Mouse (Mus musculus) heart, embryonic 15.5 days (tissue): ENCODE measurements around the gene Tspan4. TPM values are rescaled to one million over a fixed set of nuclear protein-coding genes. Genes with fewer than 3 reads are reported as not detected.

Experiments used
- ATAC-seq: fragments of 200-750 bp; cut with Nextera tagmentation; replicated peaks from 2 replicates; pipeline ENCODE4 v1.8.0; 2017; ENCODE audit warnings: low read depth, moderate TSS enrichment; ENCODE audit not compliant: insufficient number of reproducible peaks, insufficient read depth, low FRiP score
- H3K27ac ChIP-seq: fragments of 300-500 bp; sonication (generic); 2 replicates; pipeline ENCODE4 v1.5.1; 2015; ENCODE audit warnings: mild to moderate bottlenecking, inconsistent platforms
- H3K27me3 ChIP-seq: fragments of 300-500 bp; sonication (generic); 2 replicates; pipeline ENCODE4 v1.6.1; 2015; ENCODE audit warnings: inconsistent platforms
- H3K36me3 ChIP-seq: fragments of 300-500 bp; sonication (generic); 2 replicates; pipeline ENCODE4 v1.6.1; 2015; ENCODE audit warnings: mild to moderate bottlenecking, inconsistent platforms
- H3K4me1 ChIP-seq: fragments of 300-500 bp; sonication (generic); replicated peaks from 2 replicates; pipeline ENCODE4 v1.6.1; 2015; ENCODE audit warnings: inconsistent platforms
- H3K4me2 ChIP-seq: fragments of 300-500 bp; sonication (generic); 2 replicates; pipeline ENCODE4 v1.6.1; 2015; ENCODE audit warnings: inconsistent platforms, mild to moderate bottlenecking, moderate library complexity
- H3K4me3 ChIP-seq: fragments of 300-500 bp; sonication (generic); 2 replicates; pipeline ENCODE4 v1.5.1; 2015; ENCODE audit warnings: mild to moderate bottlenecking, inconsistent platforms
- H3K9ac ChIP-seq: fragments of 300-500 bp; sonication (generic); 2 replicates; pipeline ENCODE4 v1.6.1; 2015; ENCODE audit warnings: mild to moderate bottlenecking, inconsistent platforms
- H3K9me3 ChIP-seq: fragments of 300-500 bp; sonication (generic); replicated peaks from 2 replicates; pipeline ENCODE4 v1.6.1; 2016; ENCODE audit warnings: inconsistent platforms
- WGBS: fragments of 180-500 bp; shearing (Covaris S2); methylation state at CpG from one replicate; pipeline ENCODE4 v1.1.7; 2015; ENCODE audit warnings: mixed read lengths; 5-methylcytosine and 5-hydroxymethylcytosine counted together
- polyA plus RNA-seq: library from polyadenylated mRNA; unstranded; fragments of >200 nt; fragmentation: Nextera tagmentation; extraction: Ambion mirVana; gene quantifications from 2 replicates; pipeline ENCODE4 v1.2.1, GENCODE M21; 2015

Tspan4 gene
- polyA plus RNA-seq, 1 experiment from 2014 or later = 48.9 TPM

DNA sequence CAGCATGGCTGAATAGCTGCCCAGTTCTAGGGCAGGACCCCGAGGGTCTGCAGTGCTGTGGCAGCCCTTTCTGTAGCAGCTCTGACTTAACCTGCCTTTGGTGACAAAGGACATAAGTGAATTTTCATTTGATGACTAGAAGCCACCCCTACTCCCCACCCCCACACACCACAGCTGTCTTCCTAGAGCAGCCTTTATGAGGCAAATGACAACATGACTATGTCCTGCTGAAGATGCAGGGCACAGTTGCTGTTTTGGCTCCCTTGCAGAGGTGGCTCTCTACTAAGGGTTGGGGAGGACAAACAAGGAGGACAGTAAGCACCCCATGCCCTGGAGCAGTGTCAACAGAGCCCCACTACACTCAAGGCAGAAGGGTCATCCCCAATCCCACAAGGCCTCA lies 44.8 kb downstream of the Tspan4 start:
- peak overlapping the region; percentile 72 for H3K27ac ChIP-seq

DNA sequence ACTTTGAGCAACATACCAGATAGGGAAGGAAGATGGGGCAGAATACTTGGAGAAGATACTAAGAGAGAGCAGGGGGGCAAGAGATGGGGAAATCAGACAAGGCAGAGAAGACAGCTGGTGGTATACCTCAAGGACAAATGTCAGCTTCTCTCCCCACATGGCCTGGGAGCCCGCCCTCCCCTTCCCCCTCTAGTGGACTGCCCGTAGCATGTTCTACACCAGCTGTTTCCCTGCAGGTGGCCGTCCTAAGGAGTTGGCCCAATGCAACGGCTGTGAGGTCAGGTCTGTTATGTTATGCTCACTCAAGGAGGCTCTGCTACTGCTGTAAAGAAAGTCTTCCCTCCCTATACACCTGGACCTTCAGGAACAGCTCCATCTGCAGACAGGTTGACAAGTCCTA lies 48.0 kb downstream of the Tspan4 start:
- Histone ChIP-seq H3K36me3 (peaks cover 6% of the 10 kb centered on the region; the same call in 1 of the 2 replicates), H3K27me3 (no peaks in the 10 kb centered on the region), H3K4me3 (no peak overlapping the region), H3K4me2 (no peak overlapping the region), H3K9ac (no peak overlapping the region), H3K27ac (no peak overlapping the region), H3K9me3 (no peaks in the 10 kb centered on the region), H3K4me1 (peaks cover 21% of the 10 kb centered on the region)
- 32% methylated on average over 4 of the region's 4 CpGs for WGBS
- ATAC-seq = no peak

More for the DNA sequence above, 44.8 kb downstream of the Tspan4 start:
- peak; percentile 12; the same call in 1 of the 2 replicates for ATAC-seq
- H3K9me3 ChIP-seq = no peaks in the 10 kb centered on the region
- WGBS = 68% methylated on average over 1 of the region's 1 CpGs
- H3K9ac ChIP-seq = no peak overlapping the region
- H3K4me3 ChIP-seq = no peak overlapping the region
- H3K27me3 ChIP-seq = no peaks in the 10 kb centered on the region
- no peaks in the 10 kb centered on the region; the same call in 1 of the 2 replicates for H3K36me3 ChIP-seq
- H3K4me2 ChIP-seq = no peak overlapping the region
- peaks cover 24% of the 10 kb centered on the region for H3K4me1 ChIP-seq

DNA sequence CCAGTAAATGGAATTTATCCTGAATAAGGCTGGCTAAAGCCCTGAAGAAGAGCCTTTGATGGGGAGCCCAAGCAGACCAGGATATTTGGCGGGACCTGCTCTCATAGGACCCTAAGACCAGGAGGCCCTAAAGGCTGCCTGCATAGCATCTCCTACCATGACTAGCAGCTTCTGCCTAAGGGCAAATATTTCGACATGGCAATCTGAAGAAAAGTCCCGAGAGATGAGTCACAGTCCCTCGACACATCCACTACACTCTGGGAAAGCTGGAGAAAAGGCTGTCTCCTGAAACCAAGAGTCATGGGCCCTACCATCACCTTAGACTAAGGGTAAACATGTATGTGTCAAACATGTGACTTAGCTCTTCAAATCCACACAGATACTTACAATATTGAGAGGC lies 49.2 kb downstream of the Tspan4 start:
- Histone ChIP-seq H3K27ac (no peak overlapping the region), H3K9ac (no peak overlapping the region), H3K4me1 (peaks cover 9% of the 10 kb centered on the region), H3K4me2 (no peak overlapping the region), H3K27me3 (no peaks in the 10 kb centered on the region), H3K9me3 (no peaks in the 10 kb centered on the region), H3K4me3 (no peak overlapping the region), H3K36me3 (peaks cover 12% of the 10 kb centered on the region; the same call in 1 of the 2 replicates)
- no peak for ATAC-seq
- WGBS = 84% methylated on average over 4 of the region's 4 CpGs

DNA sequence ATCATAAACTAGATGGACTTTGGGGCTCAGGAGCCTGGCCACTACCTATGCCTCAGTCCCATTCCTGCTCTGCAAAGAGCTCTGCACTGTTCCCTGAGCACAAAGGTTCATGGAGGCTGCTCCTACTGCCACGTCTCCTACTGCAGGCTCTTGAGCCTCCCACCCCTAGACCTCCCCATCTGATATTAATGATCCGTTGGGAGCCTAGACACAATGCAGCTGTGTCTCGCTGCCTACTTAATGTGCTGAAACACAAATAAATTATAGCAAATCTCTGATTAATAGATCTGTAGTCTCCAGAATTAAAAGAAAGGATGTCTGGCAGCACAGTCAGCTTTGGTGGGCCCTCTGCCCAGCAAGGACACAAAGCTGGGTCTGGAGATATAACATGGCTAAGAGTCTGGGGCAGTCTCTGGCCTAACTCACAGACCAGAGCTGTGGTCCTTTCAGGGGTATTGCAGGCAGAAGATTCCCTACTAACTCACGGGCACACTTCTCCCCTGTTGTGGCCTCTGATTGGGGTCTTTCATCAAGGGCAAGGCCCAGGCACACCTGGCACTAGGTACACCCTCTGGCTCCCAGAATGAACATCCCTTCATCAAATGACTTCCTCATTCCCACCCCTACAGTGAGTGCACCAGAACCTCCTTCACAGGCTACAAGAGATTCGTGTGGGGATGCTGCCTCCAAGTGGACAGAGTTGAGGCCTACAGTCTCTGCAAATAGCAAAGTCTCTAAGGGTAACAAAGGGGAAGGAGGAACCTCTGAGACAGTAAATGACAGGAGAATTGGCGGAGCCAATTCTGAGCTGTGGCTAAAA lies 49.9 kb downstream of the Tspan4 start:
- Histone ChIP-seq H3K4me2 (no peak overlapping the region), H3K9ac (no peak overlapping the region), H3K36me3 (peaks cover 12% of the 10 kb centered on the region; the same call in 1 of the 2 replicates), H3K4me3 (no peak overlapping the region), H3K9me3 (no peaks in the 10 kb centered on the region), H3K27ac (no peak overlapping the region), H3K27me3 (no peaks in the 10 kb centered on the region), H3K4me1 (0 out of 2 replicates have a peak, but pooled peaks cover 2% of the 10 kb centered on the region)
- WGBS = 51% methylated on average over 6 of the region's 6 CpGs
- peak; percentile 72 for ATAC-seq

DNA sequence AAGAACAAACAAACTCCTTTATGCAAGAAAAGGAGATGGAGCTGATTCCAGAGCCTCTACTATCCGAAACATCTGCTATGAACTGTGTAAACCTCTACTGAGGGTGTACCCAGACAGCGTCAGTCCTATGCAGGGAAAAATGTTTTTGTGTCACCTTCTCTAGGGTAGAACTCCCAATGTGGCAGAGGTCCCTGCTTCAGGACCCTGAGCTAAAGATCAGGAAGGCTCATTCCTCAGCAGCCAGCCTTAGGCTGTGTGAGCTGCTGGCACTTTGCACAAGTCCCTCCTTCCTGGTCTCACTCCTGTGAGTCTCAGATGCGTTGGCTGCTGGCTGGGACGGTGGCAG lies 50.5 kb downstream of the Tspan4 start:
- Histone ChIP-seq H3K27ac (no peak overlapping the region), H3K9me3 (no peaks in the 10 kb centered on the region), H3K36me3 (peaks cover 12% of the 10 kb centered on the region; the same call in 1 of the 2 replicates), H3K27me3 (no peaks in the 10 kb centered on the region), H3K4me3 (no peak overlapping the region), H3K4me1 (no peaks in the 10 kb centered on the region), H3K4me2 (no peak overlapping the region), H3K9ac (no peak overlapping the region)
- ATAC-seq = no peak
- WGBS = 79% methylated on average over 4 of the region's 4 CpGs

DNA sequence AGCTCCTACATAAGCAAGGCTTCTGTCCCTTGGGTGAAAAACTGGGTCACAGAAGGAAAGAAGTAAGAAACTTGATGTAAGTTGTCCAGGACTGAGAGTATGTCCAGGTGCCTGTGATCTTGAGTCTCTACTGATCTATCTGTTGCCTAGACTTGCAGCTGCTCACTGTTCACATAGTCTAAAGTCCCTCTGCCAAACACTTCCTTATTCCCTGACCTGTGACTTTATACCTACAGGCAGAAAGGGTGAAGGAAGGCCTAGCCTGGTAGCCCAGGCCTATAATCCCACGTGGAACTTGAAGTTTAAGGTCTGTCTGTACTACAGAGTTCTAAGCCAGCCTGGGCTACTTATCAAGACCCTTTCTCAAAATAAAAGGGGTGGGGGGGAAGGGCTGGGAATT lies 60.5 kb downstream of the Tspan4 start:
- no peak overlapping the region for H3K4me2 ChIP-seq
- H3K36me3 ChIP-seq = no peaks in the 10 kb centered on the region
- no peak overlapping the region for H3K4me3 ChIP-seq
- no peaks in the 10 kb centered on the region for H3K9me3 ChIP-seq
- H3K27ac ChIP-seq = no peak overlapping the region
- H3K27me3 ChIP-seq = no peaks in the 10 kb centered on the region
- WGBS = 58% methylated on average over 1 of the region's 1 CpGs
- H3K4me1 ChIP-seq = peaks cover 14% of the 10 kb centered on the region
- ATAC-seq = no peak
- no peak overlapping the region for H3K9ac ChIP-seq

DNA sequence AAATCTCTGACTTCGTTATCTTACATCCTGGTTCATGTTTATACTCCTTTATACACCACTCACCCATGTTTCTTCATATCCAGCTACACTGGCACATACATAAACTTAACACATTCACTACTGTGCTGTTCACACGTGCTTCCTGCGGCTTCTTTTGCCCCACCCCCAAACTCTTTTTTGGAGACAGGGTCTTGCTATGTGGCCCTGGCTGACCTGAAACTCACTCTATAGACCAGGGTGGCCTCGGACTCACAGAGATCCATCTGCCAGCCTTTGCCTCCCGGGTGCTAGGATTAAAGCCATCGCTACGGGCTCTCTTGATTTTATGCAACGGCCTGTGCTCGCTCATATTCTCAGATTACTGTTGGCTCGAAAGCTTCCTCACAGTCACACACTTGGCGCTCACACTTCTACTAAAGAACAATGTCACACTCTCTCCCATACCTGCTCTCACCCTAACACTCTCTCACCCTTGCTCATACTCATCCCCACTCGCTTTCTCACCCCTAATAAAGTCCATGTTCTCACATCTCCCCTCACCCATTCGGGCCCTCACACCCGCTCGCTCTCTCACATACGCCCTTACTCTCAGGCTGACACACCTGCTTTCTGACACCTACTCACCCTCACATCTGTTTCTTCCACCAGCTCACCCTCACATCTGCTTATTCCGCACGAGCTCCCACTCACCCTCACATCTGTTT lies 64.0 kb downstream of the Tspan4 start:
- H3K9me3 ChIP-seq = no peaks in the 10 kb centered on the region
- WGBS = 11% methylated on average over 18 of the region's 18 CpGs
- H3K4me2 ChIP-seq = peak overlapping the region; percentile 81
- peak; percentile 6; the same call in 1 of the 2 replicates for ATAC-seq
- peak overlapping the region; percentile 77 for H3K27ac ChIP-seq
- peak overlapping the region; percentile 74 for H3K9ac ChIP-seq
- no peaks in the 10 kb centered on the region for H3K36me3 ChIP-seq
- no peaks in the 10 kb centered on the region for H3K27me3 ChIP-seq
- peak overlapping the region; percentile 83 for H3K4me3 ChIP-seq
- peaks cover 17% of the 10 kb centered on the region for H3K4me1 ChIP-seq

DNA sequence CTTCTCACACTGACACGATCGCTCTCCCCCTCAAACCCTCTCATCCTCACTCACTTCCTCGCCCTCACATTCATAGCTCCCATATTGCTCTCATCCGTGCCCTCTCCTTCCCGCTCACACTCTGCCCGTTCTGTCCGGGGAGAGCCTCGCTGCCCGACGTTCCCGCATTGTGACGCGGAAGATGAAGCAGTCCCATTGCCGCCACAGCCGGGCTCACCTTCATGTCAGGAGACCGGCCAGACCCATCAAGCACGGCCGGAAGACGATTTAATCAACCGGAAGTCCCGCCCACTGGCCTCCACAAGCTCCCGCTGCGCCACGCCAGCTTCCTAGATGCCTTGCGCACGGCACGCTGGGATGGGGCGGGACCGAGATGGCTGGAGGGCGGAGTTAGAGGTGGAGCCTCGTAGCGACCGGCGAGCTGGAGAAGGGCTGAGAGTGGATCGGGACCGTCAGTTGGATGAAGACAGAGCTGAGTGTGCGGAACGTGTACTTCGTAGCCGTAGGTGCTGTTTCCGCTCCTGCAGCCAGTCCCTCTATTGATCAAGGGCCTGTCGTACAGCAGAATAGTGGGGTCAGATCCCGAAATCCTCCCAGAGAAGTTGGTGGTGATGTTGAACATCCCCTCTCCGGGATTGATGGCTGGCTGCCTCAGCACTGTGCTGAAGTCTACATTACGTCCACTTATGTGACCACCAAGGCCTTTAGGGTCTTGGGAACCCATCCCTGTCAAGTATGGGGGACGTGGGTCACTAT lies 64.7 kb downstream of the Tspan4 start, which contains the start of gene Chid1:
Gene Chid1, minus strand, starts transcription at position 302 of the 756 bp plus-strand sequence.
- peak within 1 kb of the TSS; percentile 77 for H3K27ac ChIP-seq
- no peaks in the 10 kb centered on the region for H3K36me3 ChIP-seq
- under 1% methylated on average over 46 of the region's 46 CpGs for WGBS
- no peaks in the 10 kb centered on the region for H3K27me3 ChIP-seq
- H3K4me3 ChIP-seq = peak within 1 kb of the TSS; percentile 83
- peak within 1 kb of the TSS; percentile 74 for H3K9ac ChIP-seq
- no peaks in the 10 kb centered on the region for H3K9me3 ChIP-seq
- peak; percentile 94 for ATAC-seq
- H3K4me2 ChIP-seq = peak within 1 kb of the TSS; percentile 81
- peaks cover 21% of the 10 kb centered on the region for H3K4me1 ChIP-seq

DNA sequence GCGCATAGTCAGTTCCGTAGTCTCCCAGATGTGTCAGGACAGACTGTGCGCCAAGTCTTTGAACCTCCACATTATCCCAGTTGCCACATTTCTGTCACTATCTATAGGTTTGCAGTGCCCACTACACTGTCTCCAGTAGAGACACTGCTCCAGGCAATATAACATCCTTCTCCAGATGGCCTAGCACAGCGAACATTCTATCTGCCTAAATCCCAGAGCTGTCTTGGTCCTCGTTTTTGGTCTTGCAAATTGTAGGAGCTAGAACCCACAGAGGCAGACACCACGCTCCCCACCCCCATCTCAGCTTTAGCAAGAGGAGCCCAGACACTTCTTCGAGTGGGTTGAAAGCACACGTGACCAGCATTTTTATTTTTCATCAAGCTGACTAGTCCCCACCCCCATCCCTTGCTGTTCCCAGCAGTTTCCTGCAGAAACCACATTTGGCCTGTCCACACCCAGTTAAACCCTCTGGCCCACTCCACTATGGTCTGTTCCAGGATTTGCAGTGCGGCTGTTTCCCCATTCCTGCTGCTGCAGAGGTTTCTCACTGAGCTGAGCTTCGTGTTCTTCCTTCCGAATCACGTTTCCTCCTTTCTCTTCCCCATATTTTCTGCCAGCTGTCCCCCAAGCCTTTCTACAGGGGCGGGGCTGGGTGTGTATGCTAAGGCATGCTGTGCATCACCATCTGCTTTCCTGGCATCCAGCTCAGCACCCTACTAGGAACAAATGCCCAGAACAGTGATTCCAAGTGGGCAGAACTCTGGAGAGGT lies 65.5 kb downstream of the Tspan4 start:
- ATAC-seq = 0 out of 2 replicates have a peak, but pooled peaks have one; percentile 1
- no peaks in the 10 kb centered on the region for H3K27me3 ChIP-seq
- peak overlapping the region; percentile 81 for H3K4me2 ChIP-seq
- H3K36me3 ChIP-seq = no peaks in the 10 kb centered on the region
- peaks cover 23% of the 10 kb centered on the region for H3K4me1 ChIP-seq
- no peaks in the 10 kb centered on the region for H3K9me3 ChIP-seq
- H3K27ac ChIP-seq = peak overlapping the region; percentile 77
- H3K4me3 ChIP-seq = peak overlapping the region; percentile 83
- H3K9ac ChIP-seq = peak overlapping the region; percentile 74; the same call in 1 of the 2 replicates
- 53% methylated on average over 13 of the region's 13 CpGs for WGBS

DNA sequence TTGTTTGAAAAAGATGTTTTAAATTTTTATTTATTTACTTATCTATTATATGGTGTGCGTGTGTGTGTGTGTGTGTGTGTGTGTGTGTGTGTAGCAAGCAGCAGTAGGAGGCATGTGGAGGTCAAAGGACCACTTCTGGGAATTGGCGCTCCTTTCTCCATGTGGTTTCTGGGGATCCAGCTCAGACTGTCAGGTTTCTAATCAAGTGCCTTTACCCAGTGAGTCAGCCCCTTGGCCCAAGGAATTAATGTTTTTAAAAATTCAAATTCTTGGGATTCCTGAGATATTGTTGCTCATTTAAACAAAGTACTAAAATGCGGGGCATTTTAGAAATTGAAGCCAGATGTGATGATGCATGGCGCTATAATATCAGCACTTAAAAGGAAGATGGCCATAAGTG lies 66.6 kb downstream of the Tspan4 start:
- H3K4me1 ChIP-seq = peaks cover 23% of the 10 kb centered on the region
- H3K9ac ChIP-seq = no peak overlapping the region
- no peaks in the 10 kb centered on the region for H3K9me3 ChIP-seq
- 72% methylated on average over 4 of the region's 4 CpGs for WGBS
- H3K27ac ChIP-seq = no peak overlapping the region
- no peaks in the 10 kb centered on the region for H3K36me3 ChIP-seq
- H3K4me3 ChIP-seq = no peak overlapping the region
- H3K27me3 ChIP-seq = no peaks in the 10 kb centered on the region
- ATAC-seq = no peak
- no peak overlapping the region for H3K4me2 ChIP-seq
